Mouse (Mus musculus) neural tube, embryonic 14.5 days (tissue): Measurements from ENCODE around the gene Ccdc50. TPM values are rescaled to one million over a fixed set of nuclear protein-coding genes. Genes with fewer than 3 reads are reported as not detected.

Experiments used
- ATAC-seq: fragments of 200-750 bp; cut with Nextera tagmentation; 2 replicates; pipeline ENCODE4 v1.8.0; 2017; ENCODE audit warnings: low read depth, mild to moderate bottlenecking, moderate TSS enrichment, moderate library complexity
- H3K27ac ChIP-seq: fragments of 300-500 bp; sonication (generic); 2 replicates; pipeline ENCODE4 v1.5.1; 2014; ENCODE audit warnings: low read depth, mild to moderate bottlenecking, control low read depth, low read length, moderate library complexity, mixed read lengths
- H3K27me3 ChIP-seq: fragments of 300-500 bp; sonication (generic); 2 replicates; pipeline ENCODE4 v1.6.1; 2014; ENCODE audit warnings: low read length; ENCODE audit not compliant: control insufficient read depth, insufficient read depth
- H3K36me3 ChIP-seq: fragments of 300-500 bp; sonication (generic); 2 replicates; pipeline ENCODE4 v1.6.1; 2014; ENCODE audit warnings: low read length, mixed read lengths; ENCODE audit not compliant: control insufficient read depth, insufficient read depth
- H3K4me1 ChIP-seq: fragments of 300-500 bp; sonication (generic); 2 replicates; pipeline ENCODE4 v1.6.1; 2014; ENCODE audit warnings: low read length; ENCODE audit not compliant: control insufficient read depth, insufficient read depth
- H3K4me2 ChIP-seq: fragments of 300-500 bp; sonication (generic); 2 replicates; pipeline ENCODE4 v1.6.1; 2014; ENCODE audit warnings: mild to moderate bottlenecking, low read depth, low read length, control low read depth
- H3K4me3 ChIP-seq: fragments of 300-500 bp; sonication (generic); 2 replicates; pipeline ENCODE4 v1.5.1; 2014; ENCODE audit warnings: low read depth, low read length, control low read depth, mixed read lengths
- H3K9ac ChIP-seq: fragments of 300-500 bp; sonication (generic); replicated peaks from 2 replicates; pipeline ENCODE4 v1.6.1; 2014; ENCODE audit warnings: low read depth, mild to moderate bottlenecking, control low read depth, low read length, mixed read lengths
- H3K9me3 ChIP-seq: fragments of 300-500 bp; sonication (generic); 2 replicates; pipeline ENCODE4 v1.6.1; 2016; ENCODE audit warnings: low read length; ENCODE audit not compliant: control insufficient read depth
- WGBS: fragments of 180-500 bp; shearing (Covaris S2); extraction: QIAGEN DNeasy Blood & Tissue Kit; methylation state at CpG from one replicate; pipeline ENCODE4 v1.1.7; 2014; 5-methylcytosine and 5-hydroxymethylcytosine counted together
- polyA plus RNA-seq: library from polyadenylated mRNA; unstranded; fragments of >200 nt; fragmentation: Nextera tagmentation; extraction: Ambion mirVana; gene quantifications from 2 replicates; pipeline ENCODE4 v1.2.1, GENCODE M21; 2014

Gene Ccdc50
- 69.3 and 79.6 TPM in 2 replicates for polyA plus RNA-seq

- Histone ChIP-seq H3K4me1 (peaks cover 27% of the 10 kb centered on the region; the same call in 1 of the 2 replicates), H3K27ac (peak within 1 kb of the TSS; percentile 97), H3K4me2 (peak within 1 kb of the TSS; percentile 78), H3K9me3 (no peaks in the 10 kb centered on the region), H3K27me3 (no peaks in the 10 kb centered on the region), H3K36me3 (no peaks in the 10 kb centered on the region), H3K4me3 (peak within 1 kb of the TSS; percentile 87), H3K9ac (peak within 1 kb of the TSS; percentile 97)
- WGBS: under 1% methylated on average over 35 of the region's 69 CpGs
- peak; percentile 96 for ATAC-seq
Observed at GRCm38 (mm10) chr16:27388761-27389451, at the start of gene Ccdc50. Ccdc50 (plus strand) TSS chr16:27388869.

- ATAC-seq: no peak
- Histone ChIP-seq H3K4me3 (no peak overlapping the region), H3K27me3 (no peaks in the 10 kb centered on the region), H3K27ac (no peak overlapping the region), H3K9ac (no peak overlapping the region), H3K4me2 (no peak overlapping the region), H3K36me3 (no peaks in the 10 kb centered on the region), H3K9me3 (no peaks in the 10 kb centered on the region), H3K4me1 (no peaks in the 10 kb centered on the region)
- WGBS: 83% methylated on average over 3 of the region's 3 CpGs
Observed at GRCm38 (mm10) chr16:27347521-27347920, 41.1 kb upstream of the Ccdc50 start.

- H3K27me3 ChIP-seq: no peaks in the 10 kb centered on the region
- no peaks in the 10 kb centered on the region for H3K9me3 ChIP-seq
- no peak for ATAC-seq
- H3K4me3 ChIP-seq: no peak overlapping the region
- H3K4me2 ChIP-seq: no peak overlapping the region
- WGBS: 70% methylated on average over 1 of the region's 1 CpGs
- no peak overlapping the region for H3K9ac ChIP-seq
- H3K27ac ChIP-seq: no peak overlapping the region
- H3K4me1 ChIP-seq: no peaks in the 10 kb centered on the region
- H3K36me3 ChIP-seq: no peaks in the 10 kb centered on the region
Observed at GRCm38 (mm10) chr16:27348359-27348758, 40.3 kb upstream of the Ccdc50 start.

GRCm38 (mm10) chr16:27349235-27349634, 39.4 kb upstream of the Ccdc50 start:
- Histone ChIP-seq H3K27me3 (no peaks in the 10 kb centered on the region), H3K9ac (no peak overlapping the region), H3K4me1 (no peaks in the 10 kb centered on the region), H3K27ac (no peak overlapping the region), H3K4me3 (no peak overlapping the region), H3K9me3 (no peaks in the 10 kb centered on the region), H3K36me3 (no peaks in the 10 kb centered on the region), H3K4me2 (no peak overlapping the region)
- ATAC-seq: no peak
- WGBS: 90% methylated on average over 2 of the region's 2 CpGs

- no peaks in the 10 kb centered on the region for H3K4me1 ChIP-seq
- WGBS: 92% methylated on average over 7 of the region's 7 CpGs
Observed at GRCm38 (mm10) chr16:27349878-27350532, 38.7 kb upstream of the Ccdc50 start.

GRCm38 (mm10) chr16:27354464-27354863, 34.2 kb upstream of the Ccdc50 start:
- ATAC-seq: no peak
- H3K4me2 ChIP-seq: no peak overlapping the region
- H3K9ac ChIP-seq: no peak overlapping the region
- no peaks in the 10 kb centered on the region for H3K4me1 ChIP-seq
- no peak overlapping the region for H3K27ac ChIP-seq
- H3K4me3 ChIP-seq: no peak overlapping the region
- no peaks in the 10 kb centered on the region for H3K9me3 ChIP-seq
- no peaks in the 10 kb centered on the region for H3K27me3 ChIP-seq
- 78% methylated on average over 2 of the region's 2 CpGs for WGBS
- no peaks in the 10 kb centered on the region for H3K36me3 ChIP-seq

More at GRCm38 (mm10) chr16:27349878-27350532, 38.7 kb upstream of the Ccdc50 start:
- ATAC-seq: no peak
- Histone ChIP-seq H3K36me3 (no peaks in the 10 kb centered on the region), H3K9ac (no peak overlapping the region), H3K9me3 (no peaks in the 10 kb centered on the region), H3K27me3 (no peaks in the 10 kb centered on the region), H3K27ac (no peak overlapping the region), H3K4me3 (no peak overlapping the region), H3K4me2 (no peak overlapping the region)

- Histone ChIP-seq H3K4me2 (no peak overlapping the region), H3K27me3 (no peaks in the 10 kb centered on the region), H3K9ac (no peak overlapping the region), H3K9me3 (no peaks in the 10 kb centered on the region), H3K36me3 (no peaks in the 10 kb centered on the region), H3K27ac (no peak overlapping the region), H3K4me1 (no peaks in the 10 kb centered on the region), H3K4me3 (no peak overlapping the region)
- ATAC-seq: no peak
- WGBS: 96% methylated on average over 1 of the region's 1 CpGs
Observed at GRCm38 (mm10) chr16:27360059-27360458, 28.6 kb upstream of the Ccdc50 start.

- ATAC-seq: peak; percentile 61; the same call in 1 of the 2 replicates
- no peak within 1 kb of the TSS for H3K27ac ChIP-seq
Observed at GRCm38 (mm10) chr16:27370191-27370590, 18.5 kb upstream of the Ccdc50 start, which contains the start of gene Uts2b. Uts2b (minus strand) TSS chr16:27370239.

GRCm38 (mm10) chr16:27370700-27371099, 18.0 kb upstream of the Ccdc50 start:
- ATAC-seq: peak; percentile 69; the same call in 1 of the 2 replicates
- no peak overlapping the region for H3K4me2 ChIP-seq
- no peak overlapping the region for H3K4me3 ChIP-seq
- no peak overlapping the region for H3K27ac ChIP-seq
- H3K9ac ChIP-seq: no peak overlapping the region
- no peaks in the 10 kb centered on the region for H3K36me3 ChIP-seq
- no peaks in the 10 kb centered on the region for H3K4me1 ChIP-seq
- H3K9me3 ChIP-seq: no peaks in the 10 kb centered on the region
- no peaks in the 10 kb centered on the region for H3K27me3 ChIP-seq
- 33% methylated on average over 2 of the region's 2 CpGs for WGBS

More at GRCm38 (mm10) chr16:27370191-27370590, 18.5 kb upstream of the Ccdc50 start, which contains the start of gene Uts2b:
- Histone ChIP-seq H3K4me3 (no peak within 1 kb of the TSS), H3K4me1 (no peaks in the 10 kb centered on the region), H3K27me3 (no peaks in the 10 kb centered on the region), H3K4me2 (no peak within 1 kb of the TSS), H3K9me3 (no peaks in the 10 kb centered on the region), H3K36me3 (no peaks in the 10 kb centered on the region), H3K9ac (no peak within 1 kb of the TSS)
- 63% methylated on average over 8 of the region's 8 CpGs for WGBS
